Mouse (Mus musculus) cerebellum, adult 2 months (tissue): ENCODE results near the gene Dennd1a. TPM values are rescaled to one million over a fixed set of nuclear protein-coding genes. Genes with fewer than 3 reads are reported as not detected.
A peak's percentile ranks its signal among the peaks of the same experiment; 100 is the strongest.

Experiments
- DNase-seq, 2 experiments: peaks; one replicate each; pipeline ENCODE4 v3.0.0; 2021
- H3K27ac ChIP-seq: fragments of 200-500 bp; 2 replicates; pipeline ENCODE4 v1.5.1; 2012; ENCODE audit warnings: low read length, control low read depth, inconsistent platforms; ENCODE audit not compliant: insufficient read depth
- H3K27me3 ChIP-seq: fragments of 200-500 bp; 2 replicates; pipeline ENCODE4 v1.6.1; 2012; ENCODE audit warnings: inconsistent platforms, mild to moderate bottlenecking, low read length, moderate library complexity; ENCODE audit not compliant: control insufficient read depth, insufficient read depth
- H3K4me1 ChIP-seq: fragments of 200-500 bp; 2 replicates; pipeline ENCODE4 v1.6.1; 2011; ENCODE audit warnings: low read length; ENCODE audit not compliant: control insufficient read depth, insufficient read depth
- H3K4me3 ChIP-seq: fragments of 200-500 bp; replicated peaks from 2 replicates; pipeline ENCODE3; 2011; ENCODE audit warnings: mild to moderate bottlenecking, low read depth, low read length, control low read depth; ENCODE audit not compliant: insufficient read depth
- CTCF ChIP-seq: fragments of 200-500 bp; IDR thresholded peaks from 2 replicates; pipeline ENCODE4 v1.5.1; 2011; ENCODE audit warnings: low read depth, mild to moderate bottlenecking, control low read depth, low read length, moderate library complexity, borderline replicate concordance; ENCODE audit not compliant: insufficient read depth
- POLR2A ChIP-seq: fragments of 200-500 bp; IDR thresholded peaks from 2 replicates; pipeline ENCODE4 v1.6.1; 2011; ENCODE audit warnings: low read length, control low read depth, borderline replicate concordance; ENCODE audit not compliant: insufficient read depth
- WGBS: fragments of 180-500 bp; shearing (Covaris S2); methylation state at CpG from one replicate; pipeline ENCODE4 v1.1.7; 2018; 5-methylcytosine and 5-hydroxymethylcytosine counted together
- polyA plus RNA-seq: library from polyadenylated mRNA; depleted of rRNA; stranded (reverse); fragments of >200 nt; gene quantifications from 2 replicates; pipeline ENCODE4 v1.2.3, GENCODE M21; 2012

The Dennd1a gene
- polyA plus RNA-seq, 1 experiment: 38.0 TPM

DNA sequence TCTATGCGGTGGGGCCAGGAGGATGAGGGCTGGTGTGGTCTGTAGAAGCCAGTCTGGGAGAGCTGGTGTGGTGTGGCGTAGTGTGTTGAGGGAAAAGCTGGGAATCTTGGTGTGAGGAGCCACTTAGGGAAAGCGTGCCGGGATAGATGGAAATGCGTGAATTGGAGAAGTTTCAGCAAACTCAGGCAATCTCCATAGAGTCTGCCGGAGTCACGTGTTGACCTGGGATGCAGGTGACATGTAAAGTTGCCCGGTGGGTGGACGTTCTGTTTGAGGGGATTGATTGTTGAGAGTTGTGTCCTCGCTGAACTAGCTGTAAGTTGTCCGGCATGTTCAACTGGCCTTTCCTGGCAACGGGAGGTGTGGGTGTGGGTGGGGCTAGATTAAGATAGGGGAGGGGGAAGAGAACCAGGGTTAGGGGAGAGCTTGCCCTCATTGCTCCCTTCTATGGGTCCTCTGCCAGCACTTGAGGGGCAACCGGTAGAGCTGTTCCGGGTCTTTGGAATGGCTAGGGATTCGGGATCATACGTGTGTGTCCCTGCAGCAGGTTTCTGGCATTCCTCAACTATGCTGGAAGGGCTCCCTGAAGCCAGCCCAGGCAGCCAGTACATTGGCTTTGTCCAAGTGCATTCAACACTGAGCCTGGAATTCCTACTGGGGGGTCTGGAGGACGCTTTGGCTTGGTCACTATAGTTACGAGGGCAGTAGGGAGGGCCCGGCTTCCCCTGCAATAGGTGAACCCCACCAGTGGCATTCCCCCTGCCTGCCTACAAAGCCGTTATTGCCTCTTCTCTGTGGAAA is 510.4 kb downstream of the Dennd1a start:
- DNase-seq: no peak
- TF ChIP-seq CTCF (no peak), POLR2A (no peak)
- Histone ChIP-seq H3K27ac (no peak overlapping the region), H3K4me3 (no peak overlapping the region), H3K27me3 (no peaks in the 10 kb centered on the region), H3K4me1 (peaks cover 13% of the 10 kb centered on the region)
- WGBS: 40% methylated on average over 20 of the region's 20 CpGs

- TF ChIP-seq POLR2A (no peak), CTCF (no peak)
- H3K27me3 ChIP-seq: no peaks in the 10 kb centered on the region
- 61% methylated on average over 18 of the region's 18 CpGs for WGBS
- H3K4me1 ChIP-seq: peaks cover 17% of the 10 kb centered on the region
- no peak within 1 kb of the TSS for H3K4me3 ChIP-seq
- DNase-seq: no peak
- H3K27ac ChIP-seq: no peak within 1 kb of the TSS
Measured at GRCm38 (mm10) chr2:37776016-37776415, 511.2 kb downstream of the Dennd1a start, which contains the start of gene Crb2. Gene Crb2 (plus strand): TSS chr2:37776249.

DNA sequence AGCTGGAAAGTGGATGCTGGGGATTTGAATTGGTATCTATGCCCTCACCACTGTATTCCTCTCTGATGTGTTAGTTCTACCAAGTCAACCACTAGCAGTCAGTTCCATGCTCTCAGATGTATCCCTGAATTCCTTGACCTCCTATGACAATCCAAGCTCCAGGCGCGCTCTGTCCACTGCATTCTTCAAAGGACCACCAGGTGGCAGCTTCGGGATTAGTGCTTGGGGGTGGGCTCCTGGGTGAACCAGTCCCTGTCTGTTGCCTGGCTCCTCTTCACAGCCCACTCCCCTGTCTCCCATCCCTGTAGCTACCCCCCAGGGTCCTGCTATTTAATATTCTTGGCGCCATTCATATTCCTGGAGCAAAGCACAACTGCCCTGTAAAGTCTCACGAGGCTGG is 512.6 kb downstream of the Dennd1a start:
- 53% methylated on average over 5 of the region's 5 CpGs for WGBS
- Histone ChIP-seq H3K27me3 (no peaks in the 10 kb centered on the region), H3K4me1 (peaks cover 19% of the 10 kb centered on the region), H3K27ac (no peak overlapping the region), H3K4me3 (no peak overlapping the region)
- no peak for TF ChIP-seq POLR2A
- peak; percentile 57; the same call in 1 of the 2 replicates for TF ChIP-seq CTCF
- no peak for DNase-seq

GRCm38 (mm10) chr2:37771618-37772285 is 515.4 kb downstream of the Dennd1a start:
- 2% methylated on average over 18 of the region's 18 CpGs for WGBS
- TF ChIP-seq CTCF: peak; percentile 72
- TF ChIP-seq POLR2A: no peak
- peaks cover 12% of the 10 kb centered on the region for H3K4me1 ChIP-seq
- peak; percentile 88 to 95 for DNase-seq
- H3K27me3 ChIP-seq: no peaks in the 10 kb centered on the region
- peak overlapping the region; percentile 70; the same call in 1 of the 2 replicates for H3K27ac ChIP-seq
- H3K4me3 ChIP-seq: peak overlapping the region; percentile 86

DNA sequence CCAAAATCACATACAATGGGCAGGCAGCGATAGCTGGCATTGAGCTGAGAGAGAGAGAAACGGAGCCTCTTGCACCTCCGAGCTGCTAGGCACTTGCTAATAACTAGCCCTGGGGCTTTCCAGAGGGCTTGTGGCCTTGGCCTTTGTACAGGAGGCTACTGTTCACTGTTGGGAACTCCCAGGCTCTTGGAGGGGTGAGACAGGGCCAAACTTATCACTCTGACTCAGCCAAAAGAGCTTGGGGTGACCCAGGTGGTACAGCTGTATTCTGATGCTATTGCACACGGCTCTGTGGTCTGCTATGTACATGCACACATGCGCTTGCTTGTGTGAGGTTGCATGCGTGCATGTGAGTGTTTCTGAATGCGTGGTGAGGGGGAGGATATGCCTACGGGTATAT is 517.4 kb downstream of the Dennd1a start:
- H3K4me3 ChIP-seq: no peak overlapping the region
- DNase-seq: no peak
- H3K27me3 ChIP-seq: no peaks in the 10 kb centered on the region
- no peak for TF ChIP-seq POLR2A
- no peak for TF ChIP-seq CTCF
- H3K27ac ChIP-seq: no peak overlapping the region
- 85% methylated on average over 8 of the region's 8 CpGs for WGBS
- peaks cover 21% of the 10 kb centered on the region for H3K4me1 ChIP-seq

GRCm38 (mm10) chr2:37768903-37769302 is 518.3 kb downstream of the Dennd1a start:
- DNase-seq: peak in 1 of 2 experiments; percentile 58
- no peak for TF ChIP-seq CTCF
- no peak for TF ChIP-seq POLR2A
- no peak overlapping the region for H3K4me3 ChIP-seq
- peaks cover 24% of the 10 kb centered on the region for H3K4me1 ChIP-seq
- no peaks in the 10 kb centered on the region for H3K27me3 ChIP-seq
- no peak overlapping the region for H3K27ac ChIP-seq
- 74% methylated on average over 2 of the region's 2 CpGs for WGBS

GRCm38 (mm10) chr2:37767739-37768138 is 519.5 kb downstream of the Dennd1a start:
- DNase-seq: no peak
- no peaks in the 10 kb centered on the region for H3K27me3 ChIP-seq
- no peak for TF ChIP-seq CTCF
- TF ChIP-seq POLR2A: no peak
- 88% methylated on average over 3 of the region's 3 CpGs for WGBS
- H3K4me3 ChIP-seq: no peak overlapping the region
- no peak overlapping the region for H3K27ac ChIP-seq
- peaks cover 24% of the 10 kb centered on the region for H3K4me1 ChIP-seq
